In the genomic region with DNA sequence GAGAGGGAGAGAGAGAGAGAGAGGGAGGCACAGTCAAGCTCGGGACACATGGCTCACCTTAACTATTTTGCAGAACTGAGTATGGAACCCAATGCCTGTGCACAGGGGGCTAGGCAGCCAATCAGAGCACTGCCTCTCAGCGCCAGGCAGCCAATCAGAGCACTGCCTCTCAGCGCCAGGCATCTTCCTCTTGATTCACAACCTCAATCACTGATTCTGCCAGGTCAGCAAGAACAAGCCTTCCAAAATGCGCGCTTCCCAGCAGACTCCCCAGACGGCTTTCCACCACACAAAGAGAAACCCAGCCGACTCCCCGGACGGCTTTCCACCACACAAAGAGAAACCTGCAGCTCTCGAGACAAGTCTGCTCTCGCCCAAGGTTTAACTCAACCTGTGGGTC, we compare ENCODE assay signal across 9 mouse cellular contexts. TPM values are rescaled to one million over a fixed set of nuclear protein-coding genes. Genes with fewer than 3 reads are reported as not detected.
DNase-seq lines count a peak whose midpoint lies in the region; ATAC-seq and TF ChIP-seq lines count a peak whose summit lies in the region.
"Had no signal": no experiment of that assay in that cellular context is flagged by ENCODE, and none has a peak within 500 bp of the region (broad histone marks: within the 10 kb centered on the region; RNA-seq: fewer than 3 reads in every experiment).

No protein-coding gene starts in this region.

- TF ChIP-seq CTCF in liver, postnatal 0 days (IDR thresholded peaks at IDR 0.05; ENCODE audit: low read depth), result no peak

- H3K36me3 ChIP-seq in liver, postnatal 0 days (replicated peaks; ENCODE audit: insufficient read depth, low read length), result peaks cover 35% of the 10 kb centered on the region
- H3K36me3 ChIP-seq in liver, embryonic 12.5 days, result peaks cover 70% of the 10 kb centered on the region
- H3K36me3 ChIP-seq in midbrain, embryonic 13.5 days, result peaks cover 21% of the 10 kb centered on the region; the same call in 1 of the 2 replicates

- no peak overlapping the region for H3K4me2 ChIP-seq in liver, postnatal 0 days (ENCODE audit: low read depth, low read length)
- H3K4me2 ChIP-seq in liver, embryonic 12.5 days, result no peak overlapping the region
- H3K4me2 ChIP-seq in midbrain, embryonic 13.5 days (replicated peaks), result peak overlapping the region; percentile 42

- H3K27ac ChIP-seq in liver, postnatal 0 days (ENCODE audit: low read depth), result peak overlapping the region; percentile 81
- H3K27ac ChIP-seq in liver, embryonic 12.5 days, result no peak overlapping the region
- no peak overlapping the region for H3K27ac ChIP-seq in midbrain, embryonic 13.5 days

- H3K4me3 ChIP-seq in liver, postnatal 0 days (ENCODE audit: low read depth, low read length), result no peak overlapping the region
- H3K4me3 ChIP-seq in liver, embryonic 12.5 days, result no peak overlapping the region
- no peak overlapping the region; the same call in 1 of the 2 replicates for H3K4me3 ChIP-seq in midbrain, embryonic 13.5 days (replicated peaks)

- TF ChIP-seq EP300 in liver, postnatal 0 days (IDR thresholded peaks at IDR 0.05; ENCODE audit: low read depth), result no peak

- no peaks in the 10 kb centered on the region for H3K27me3 ChIP-seq in liver, postnatal 0 days (ENCODE audit: insufficient read depth, low read length)
- H3K27me3 ChIP-seq in liver, embryonic 12.5 days (replicated peaks), result no peaks in the 10 kb centered on the region
- no peaks in the 10 kb centered on the region for H3K27me3 ChIP-seq in midbrain, embryonic 13.5 days

- 62% methylated on average over 11 of the region's 11 CpGs for WGBS in liver, postnatal 0 days (ENCODE audit: insufficient replicate concordance)
- 63% methylated on average over 11 of the region's 11 CpGs for WGBS in liver, embryonic 12.5 days (ENCODE audit: insufficient replicate concordance)
- WGBS in midbrain, embryonic 13.5 days, result 12% methylated on average over 11 of the region's 11 CpGs

- H3K9me3 ChIP-seq in liver, postnatal 0 days (ENCODE audit: low read length), result no peaks in the 10 kb centered on the region
- H3K9me3 ChIP-seq in liver, embryonic 12.5 days (replicated peaks), result no peaks in the 10 kb centered on the region
- no peaks in the 10 kb centered on the region for H3K9me3 ChIP-seq in midbrain, embryonic 13.5 days

- no peak for ATAC-seq in liver, postnatal 0 days
- ATAC-seq in liver, embryonic 12.5 days, result no peak
- ATAC-seq in midbrain, embryonic 13.5 days, result peak; percentile 64; the same call in 1 of the 2 replicates

- H3K9ac ChIP-seq in liver, postnatal 0 days (replicated peaks), result no peak overlapping the region
- no peak overlapping the region for H3K9ac ChIP-seq in liver, embryonic 12.5 days
- no peak overlapping the region; the same call in 1 of the 2 replicates for H3K9ac ChIP-seq in midbrain, embryonic 13.5 days (replicated peaks)

- peaks cover 8% of the 10 kb centered on the region for H3K4me1 ChIP-seq in liver, postnatal 0 days (ENCODE audit: insufficient read depth)
- H3K4me1 ChIP-seq in liver, embryonic 12.5 days, result peaks cover 22% of the 10 kb centered on the region
- peaks cover 15% of the 10 kb centered on the region for H3K4me1 ChIP-seq in midbrain, embryonic 13.5 days (replicated peaks)

- peak; percentile 28 for DNase-seq in adrenal gland, postnatal 25 days
- DNase-seq in adrenal gland, adult 2 months, result no peak
- DNase-seq in liver, postnatal 0 days, result no peak
- DNase-seq in heart, postnatal 4 days, result peak; percentile 30
- DNase-seq in natural killer cell, adult 2 months (ENCODE audit: low spot score in 2 of 2), result no peak
- no peak for DNase-seq in spleen, adult 18-20 months

RNA-seq across cellular contexts. Expression of a gene that starts 11.6 kb away (rescaled TPM):
- total RNA-seq in adrenal gland, postnatal 25 days (2021), result 1.4 and 4.4 TPM in 2 replicates
- total RNA-seq in adrenal gland, adult 2 months (2021), result 1 to 10 TPM in 1 of 2 experiments, under 1 TPM in 1; 0.83 to 4.4 TPM
- polyA plus RNA-seq in adrenal gland, adult 2 months (2012; rRNA removed), result 5.0 and 7.5 TPM in 2 replicates
- 204 and 234 TPM in 2 replicates for polyA plus RNA-seq in liver, postnatal 0 days (2015; fragmentation: Nextera tagmentation; extraction: Ambion mirVana)
- 7.2 and 7.3 TPM in 2 replicates for polyA plus RNA-seq in liver, embryonic 12.5 days (2016; fragmentation: Nextera tagmentation; extraction: Ambion mirVana)
- under 1 TPM in 1 of 2 experiments, not detected in 1; 0.14 TPM for total RNA-seq in heart, postnatal 4 days (2021)
- not detected in 2 replicates for polyA plus RNA-seq in midbrain, embryonic 13.5 days (2015; fragmentation: Nextera tagmentation; extraction: Ambion mirVana)
- polyA plus RNA-seq: cerebellum, adult 2 months had no signal

RNA-seq across cellular contexts. Expression of a gene that starts 23.6 kb away (rescaled TPM):
- total RNA-seq in adrenal gland, postnatal 25 days (2021), result 257 and 310 TPM in 2 replicates
- 100 to 1,000 TPM; 288 to 409 TPM for total RNA-seq in adrenal gland, adult 2 months (2021)
- 117 and 164 TPM in 2 replicates for polyA plus RNA-seq in adrenal gland, adult 2 months (2012; rRNA removed)
- 608 and 698 TPM in 2 replicates for polyA plus RNA-seq in liver, postnatal 0 days (2015; fragmentation: Nextera tagmentation; extraction: Ambion mirVana)
- polyA plus RNA-seq in liver, embryonic 12.5 days (2016; fragmentation: Nextera tagmentation; extraction: Ambion mirVana), result 171 and 178 TPM in 2 replicates
- total RNA-seq in heart, postnatal 4 days (2021), result 100 to 1,000 TPM; 167 to 178 TPM
- polyA plus RNA-seq in midbrain, embryonic 13.5 days (2015; fragmentation: Nextera tagmentation; extraction: Ambion mirVana), result 93.0 and 95.2 TPM in 2 replicates

Comparison
In these comparisons a context has a peak if more than half of its experiments do, and no peak if none do; other contexts are left out.
1. DNase-seq: peak in adrenal gland, postnatal 25 days (single experiment) and heart, postnatal 4 days (single experiment); none in adrenal gland, adult 2 months (single experiment), liver, postnatal 0 days (single experiment), natural killer cell, adult 2 months (0 of 2) and spleen, adult 18-20 months (0 of 2).
2. RNA of a gene that starts 11.6 kb away (polyA plus RNA-seq): 204 to 234 TPM in liver, postnatal 0 days; 7.2 to 7.3 TPM in liver, embryonic 12.5 days, 5.0 to 7.5 TPM in adrenal gland, adult 2 months and not detected in midbrain, embryonic 13.5 days; every median in the first group is over 10 times any median in the second.